8 mouse cellular contexts compared by ENCODE assay signal in genomic region chr6:114343740-114344139, GRCm38 (mm10). TPM values are rescaled to one million over a fixed set of nuclear protein-coding genes. Genes with fewer than 3 reads are reported as not detected.
A peak's percentile ranks its signal among the peaks of the same experiment; 100 is the strongest.
DNase-seq lines count a peak whose midpoint lies in the region; ATAC-seq and TF ChIP-seq lines count a peak whose summit lies in the region.

No protein-coding gene starts in this region.

- H3K36me3 ChIP-seq in heart, embryonic 12.5 days = no peaks in the 10 kb centered on the region
- H3K36me3 ChIP-seq in E14TG2a.4 (ENCODE audit: insufficient read depth, low read length) = no peaks in the 10 kb centered on the region
- H3K36me3 ChIP-seq in limb, embryonic 10.5 days = no peaks in the 10 kb centered on the region

- peaks cover 7% of the 10 kb centered on the region for H3K4me1 ChIP-seq in heart, embryonic 12.5 days (replicated peaks)
- 0 out of 2 replicates have a peak, but pooled peaks cover 6% of the 10 kb centered on the region for H3K4me1 ChIP-seq in E14TG2a.4 (replicated peaks; ENCODE audit: low read depth, low read length)
- H3K4me1 ChIP-seq in cerebellum, adult 2 months (ENCODE audit: control insufficient read depth, insufficient read depth, low read length) = no peaks in the 10 kb centered on the region
- H3K4me1 ChIP-seq in limb, embryonic 10.5 days = peaks cover 6% of the 10 kb centered on the region; the same call in 1 of the 2 replicates

- no peak for TF ChIP-seq POLR2A in cerebellum, adult 2 months (IDR thresholded peaks at IDR 0.05; ENCODE audit: borderline replicate concordance, insufficient read depth, low read length)

- intact Hi-C loops in heart, postnatal 10 days (cut with DNase I) = loop anchor here (1.0 to 2.0 kb wide), 3 partner anchors 119 to 355 kb away; no protein-coding TSS in a partner anchor

- peaks cover 4% of the 10 kb centered on the region for H3K9me3 ChIP-seq in heart, embryonic 12.5 days (replicated peaks)
- H3K9me3 ChIP-seq in E14TG2a.4 (ENCODE audit: low read length) = peaks cover 27% of the 10 kb centered on the region
- no peaks in the 10 kb centered on the region for H3K9me3 ChIP-seq in limb, embryonic 10.5 days (replicated peaks)

- H3K4me2 ChIP-seq in heart, embryonic 12.5 days = no peak overlapping the region

- peaks cover 37% of the 10 kb centered on the region for H3K27me3 ChIP-seq in heart, embryonic 12.5 days (replicated peaks)
- peaks cover 22% of the 10 kb centered on the region for H3K27me3 ChIP-seq in E14TG2a.4 (ENCODE audit: insufficient read depth, low read length)
- no peaks in the 10 kb centered on the region for H3K27me3 ChIP-seq in cerebellum, adult 2 months (ENCODE audit: control insufficient read depth, insufficient read depth, low read length)
- H3K27me3 ChIP-seq in limb, embryonic 10.5 days (ENCODE audit: low read depth, poor library complexity, severe bottlenecking) = peaks cover 72% of the 10 kb centered on the region

- TF ChIP-seq CTCF in E14TG2a.4 (conservative IDR thresholded peaks at IDR 0.05; ENCODE audit: low read length) = peak; percentile 31
- TF ChIP-seq CTCF in cerebellum, adult 2 months (IDR thresholded peaks at IDR 0.05; ENCODE audit: borderline replicate concordance, insufficient read depth, low read depth, low read length) = peak; percentile 89

- WGBS in heart, embryonic 12.5 days = 9% methylated on average over 3 of the region's 3 CpGs
- 16% methylated on average over 3 of the region's 3 CpGs for WGBS in cerebellum, adult 2 months
- WGBS in limb, embryonic 10.5 days = 13% methylated on average over 3 of the region's 3 CpGs

- no peak overlapping the region for H3K27ac ChIP-seq in heart, embryonic 12.5 days (ENCODE audit: poor library complexity, severe bottlenecking)
- no peak overlapping the region for H3K27ac ChIP-seq in cerebellum, adult 2 months (ENCODE audit: insufficient read depth, low read length)
- no peak overlapping the region for H3K27ac ChIP-seq in limb, embryonic 10.5 days

- DNase-seq in heart, postnatal 10 days = peak; percentile 48 to 69
- peak; percentile 22 to 47 for DNase-seq in cerebellum, adult 2 months
- peak; percentile 49 for DNase-seq in limb, embryonic 10.5 days (ENCODE audit: low spot score)
- DNase-seq in retina, adult 2 months (ENCODE audit: low read depth, low spot score) = peak; percentile 25

- no peak overlapping the region for H3K4me3 ChIP-seq in heart, embryonic 12.5 days
- H3K4me3 ChIP-seq in E14TG2a.4 (replicated peaks; ENCODE audit: low read length) = no peak overlapping the region
- H3K4me3 ChIP-seq in cerebellum, adult 2 months (replicated peaks; ENCODE audit: insufficient read depth, low read depth, low read length) = no peak overlapping the region
- H3K4me3 ChIP-seq in limb, embryonic 10.5 days = no peak overlapping the region

- H3K9ac ChIP-seq in heart, embryonic 12.5 days = no peak overlapping the region

- no peak for ATAC-seq in heart, embryonic 12.5 days (ENCODE audit: insufficient number of reproducible peaks, low FRiP score)
- peak; percentile 56; the same call in 1 of the 2 replicates for ATAC-seq in frontal cortex, adult (ENCODE audit: low TSS enrichment)
- ATAC-seq in monocyte, adult 5-6 weeks (replicated peaks; ENCODE audit: insufficient number of reproducible peaks, low FRiP score, low TSS enrichment, poor library complexity, severe bottlenecking) = no peak

RNA-seq across cellular contexts. Expression of gene Hrh1, which starts 54.0 kb away (rescaled TPM):
- total RNA-seq in heart, postnatal 10 days (2021) = under 1 TPM; 0.12 to 0.14 TPM
- polyA plus RNA-seq in heart, embryonic 12.5 days (2016; fragmentation: Nextera tagmentation; extraction: Ambion mirVana) = not detected in 2 replicates
- polyA plus RNA-seq in cerebellum, adult 2 months (2012; rRNA removed) = 7.4 and 8.1 TPM in 2 replicates
- 0.05 TPM in 1 of 2 replicates, not detected in the other for polyA plus RNA-seq in limb, embryonic 10.5 days (2016; fragmentation: Nextera tagmentation; extraction: Ambion mirVana)
- 0.19 to 0.67 TPM in 2 of 3 replicates, not detected in the other for total RNA-seq in monocyte, adult 5-6 weeks (2017)
